Mouse (Mus musculus) spleen, adult 12 weeks (tissue): ENCODE measurements around the gene Nek4.

ENCODE experiments used
- DNase-seq: peaks from one replicate; pipeline ENCODE4 v3.0.0; 2022; ENCODE audit warnings: low spot score

Gene Nek4

GRCm38 (mm10) chr14:30951154-30951825, at the start of gene Nek4:
Gene Nek4 (plus strand): TSS chr14:30951377.
- DNase-seq: peak; percentile 87

- DNase-seq: no peak
Measured at GRCm38 (mm10) chr14:30902628-30903027, 48.5 kb upstream of the Nek4 start.

- no peak for DNase-seq
Measured at GRCm38 (mm10) chr14:30903036-30903435, 48.1 kb upstream of the Nek4 start.

- DNase-seq: no peak
Measured at GRCm38 (mm10) chr14:30904307-30904706, 46.9 kb upstream of the Nek4 start.

GRCm38 (mm10) chr14:30906001-30906400, 45.2 kb upstream of the Nek4 start:
- no peak for DNase-seq

GRCm38 (mm10) chr14:30907814-30908265, 43.3 kb upstream of the Nek4 start:
- DNase-seq: no peak

- no peak for DNase-seq
Measured at GRCm38 (mm10) chr14:30911141-30911540, 40.0 kb upstream of the Nek4 start.

- no peak for DNase-seq
Measured at GRCm38 (mm10) chr14:30912641-30913040, 38.5 kb upstream of the Nek4 start.

- no peak for DNase-seq
Measured at GRCm38 (mm10) chr14:30913404-30913803, 37.8 kb upstream of the Nek4 start.

- no peak for DNase-seq
Measured at GRCm38 (mm10) chr14:30916516-30916915, 34.7 kb upstream of the Nek4 start.

- DNase-seq: no peak
Measured at GRCm38 (mm10) chr14:30922053-30922670, 29.0 kb upstream of the Nek4 start.

GRCm38 (mm10) chr14:30923375-30924105, 27.6 kb upstream of the Nek4 start, which contains the start of gene Itih3:
Gene Itih3 (minus strand): TSS chr14:30923760.
- no peak for DNase-seq

- no peak for DNase-seq
Measured at GRCm38 (mm10) chr14:30925492-30925891, 25.7 kb upstream of the Nek4 start.

GRCm38 (mm10) chr14:30930386-30930785, 20.8 kb upstream of the Nek4 start:
- DNase-seq: no peak

GRCm38 (mm10) chr14:30933351-30933750, 17.8 kb upstream of the Nek4 start:
- no peak for DNase-seq

GRCm38 (mm10) chr14:30942254-30942653, 8.9 kb upstream of the Nek4 start:
- DNase-seq: no peak

- no peak for DNase-seq
Measured at GRCm38 (mm10) chr14:30943038-30943437, 8.1 kb upstream of the Nek4 start, which contains the start of gene Itih1. Gene Itih1 (minus strand): TSS chr14:30943289.

- DNase-seq: peak; percentile 6
Measured at GRCm38 (mm10) chr14:30943860-30944674, 7.1 kb upstream of the Nek4 start.

- no peak for DNase-seq
Measured at GRCm38 (mm10) chr14:30944745-30945144, 6.4 kb upstream of the Nek4 start.

GRCm38 (mm10) chr14:30949986-30950385, 1.2 kb upstream of the Nek4 start:
- DNase-seq: no peak

GRCm38 (mm10) chr14:30958517-30958916, 7.3 kb downstream of the Nek4 start:
- no peak for DNase-seq

- DNase-seq: no peak
Measured at GRCm38 (mm10) chr14:30959031-30959430, 7.9 kb downstream of the Nek4 start.
